Mouse (Mus musculus): ENCODE measurements around the gene Cask. TPM values are rescaled to one million over a fixed set of nuclear protein-coding genes. Genes with fewer than 3 reads are reported as not detected.

The Cask gene
- 8.4 and 10.8 TPM in 2 replicates for polyA plus RNA-seq (2011; ENCODE audit: insufficient read depth, insufficient read length, low replicate concordance, missing spikeins)

GRCm38 (mm10) chrX:13851285-13851684 is at the start of gene Cask:
Cask (minus strand) TSS chrX:13851367.
- H3K27ac ChIP-seq (ENCODE audit: control insufficient read depth, insufficient read depth, low read depth, low read length, poor library complexity) = no peak within 1 kb of the TSS
- TF ChIP-seq CTCF (IDR thresholded peaks at IDR 0.05; ENCODE audit: control insufficient read depth, insufficient read depth, low read length) = no peak
- TF ChIP-seq POLR2A (IDR thresholded peaks at IDR 0.05; ENCODE audit: borderline replicate concordance, control insufficient read depth, low read depth, low read length) = no peak
- H3K4me1 ChIP-seq (ENCODE audit: control insufficient read depth, insufficient read depth, low read length) = no peaks in the 10 kb centered on the region; the same call in 1 of the 2 replicates
- H3K4me3 ChIP-seq (replicated peaks; ENCODE audit: control insufficient read depth, low read depth, low read length) = peak within 1 kb of the TSS; percentile 27
- WGBS = 24% methylated on average over 4 of the region's 4 CpGs

- Histone ChIP-seq H3K27ac (ENCODE audit: control insufficient read depth, insufficient read depth, low read depth, low read length, poor library complexity) (no peak overlapping the region), H3K4me3 (replicated peaks; ENCODE audit: control insufficient read depth, low read depth, low read length) (no peak overlapping the region), H3K4me1 (ENCODE audit: control insufficient read depth, insufficient read depth, low read length) (no peaks in the 10 kb centered on the region)
- 83% methylated on average over 2 of the region's 2 CpGs for WGBS
- no peak for TF ChIP-seq CTCF (IDR thresholded peaks at IDR 0.05; ENCODE audit: control insufficient read depth, insufficient read depth, low read length)
- no peak for TF ChIP-seq POLR2A (IDR thresholded peaks at IDR 0.05; ENCODE audit: borderline replicate concordance, control insufficient read depth, low read depth, low read length)
These were observed 38.8 kb upstream of the Cask start for GRCm38 (mm10) chrX:13889976-13890375.

DNA sequence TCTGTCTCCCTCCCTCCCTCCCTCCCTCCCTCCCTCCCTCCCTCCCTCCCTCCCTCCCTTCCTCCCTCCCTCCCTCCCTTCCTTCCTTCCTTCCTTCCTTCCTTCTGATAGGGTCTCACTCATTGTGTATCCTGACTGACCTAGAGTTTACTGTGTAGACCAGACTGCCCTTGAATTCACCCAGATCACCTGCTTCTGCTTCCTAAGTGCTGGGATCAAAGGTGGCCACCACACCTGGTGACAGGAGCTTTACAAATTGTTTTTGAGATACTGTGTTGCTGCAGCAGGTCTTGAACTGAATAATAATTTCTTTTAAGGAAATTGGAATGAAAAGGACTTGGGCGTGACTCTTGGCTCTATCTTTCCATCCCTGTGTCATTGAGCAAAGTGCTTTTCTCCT is 33.2 kb upstream of the Cask start:
- Histone ChIP-seq H3K27ac (ENCODE audit: control insufficient read depth, insufficient read depth, low read depth, low read length, poor library complexity) (no peak overlapping the region), H3K4me3 (replicated peaks; ENCODE audit: control insufficient read depth, low read depth, low read length) (no peak overlapping the region), H3K4me1 (ENCODE audit: control insufficient read depth, insufficient read depth, low read length) (no peaks in the 10 kb centered on the region)
- WGBS = 73% methylated on average over 1 of the region's 1 CpGs
- TF ChIP-seq CTCF (IDR thresholded peaks at IDR 0.05; ENCODE audit: control insufficient read depth, insufficient read depth, low read length) (no peak), POLR2A (IDR thresholded peaks at IDR 0.05; ENCODE audit: borderline replicate concordance, control insufficient read depth, low read depth, low read length) (no peak)

GRCm38 (mm10) chrX:13881969-13882368 is 30.8 kb upstream of the Cask start:
- Histone ChIP-seq H3K27ac (ENCODE audit: control insufficient read depth, insufficient read depth, low read depth, low read length, poor library complexity) (no peak overlapping the region), H3K4me3 (replicated peaks; ENCODE audit: control insufficient read depth, low read depth, low read length) (no peak overlapping the region), H3K4me1 (ENCODE audit: control insufficient read depth, insufficient read depth, low read length) (no peaks in the 10 kb centered on the region)
- 34% methylated on average over 6 of the region's 6 CpGs for whole genome bisulfite sequencing
- TF ChIP-seq POLR2A (IDR thresholded peaks at IDR 0.05; ENCODE audit: borderline replicate concordance, control insufficient read depth, low read depth, low read length) = no peak
- no peak for TF ChIP-seq CTCF (IDR thresholded peaks at IDR 0.05; ENCODE audit: control insufficient read depth, insufficient read depth, low read length)

- no peak for TF ChIP-seq CTCF (IDR thresholded peaks at IDR 0.05; ENCODE audit: control insufficient read depth, insufficient read depth, low read length)
- TF ChIP-seq POLR2A (IDR thresholded peaks at IDR 0.05; ENCODE audit: borderline replicate concordance, control insufficient read depth, low read depth, low read length) = no peak
- 74% methylated on average over 4 of the region's 4 CpGs for WGBS
- no peak overlapping the region for H3K4me3 ChIP-seq (replicated peaks; ENCODE audit: control insufficient read depth, low read depth, low read length)
- H3K27ac ChIP-seq (ENCODE audit: control insufficient read depth, insufficient read depth, low read depth, low read length, poor library complexity) = no peak overlapping the region
- no peaks in the 10 kb centered on the region for H3K4me1 ChIP-seq (ENCODE audit: control insufficient read depth, insufficient read depth, low read length)
These were observed 9.0 kb upstream of the Cask start for GRCm38 (mm10) chrX:13860145-13860544.

DNA sequence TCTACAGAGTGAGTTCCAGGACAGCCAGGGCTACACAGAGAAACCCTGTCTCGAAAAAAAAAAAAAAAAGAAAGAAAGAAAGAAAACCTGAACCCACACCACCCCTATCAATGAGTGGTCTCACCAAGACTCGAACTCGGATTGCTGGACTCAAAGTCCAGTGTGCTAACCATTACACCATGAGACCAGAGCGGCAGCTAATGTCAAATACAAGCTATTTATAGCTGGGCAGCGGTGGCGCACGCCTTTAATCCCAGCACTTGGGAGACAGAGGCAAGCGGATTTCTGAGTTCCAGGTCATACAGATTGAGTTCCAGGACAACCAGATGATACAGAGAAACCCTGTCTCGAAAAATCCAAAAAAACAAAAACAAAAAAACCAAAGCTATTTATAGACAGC is 7.9 kb upstream of the Cask start:
- WGBS = 76% methylated on average over 9 of the region's 9 CpGs
- Histone ChIP-seq H3K4me1 (ENCODE audit: control insufficient read depth, insufficient read depth, low read length) (no peaks in the 10 kb centered on the region), H3K27ac (ENCODE audit: control insufficient read depth, insufficient read depth, low read depth, low read length, poor library complexity) (no peak overlapping the region), H3K4me3 (replicated peaks; ENCODE audit: control insufficient read depth, low read depth, low read length) (no peak overlapping the region)
- TF ChIP-seq CTCF (IDR thresholded peaks at IDR 0.05; ENCODE audit: control insufficient read depth, insufficient read depth, low read length) (no peak), POLR2A (IDR thresholded peaks at IDR 0.05; ENCODE audit: borderline replicate concordance, control insufficient read depth, low read depth, low read length) (no peak)

DNA sequence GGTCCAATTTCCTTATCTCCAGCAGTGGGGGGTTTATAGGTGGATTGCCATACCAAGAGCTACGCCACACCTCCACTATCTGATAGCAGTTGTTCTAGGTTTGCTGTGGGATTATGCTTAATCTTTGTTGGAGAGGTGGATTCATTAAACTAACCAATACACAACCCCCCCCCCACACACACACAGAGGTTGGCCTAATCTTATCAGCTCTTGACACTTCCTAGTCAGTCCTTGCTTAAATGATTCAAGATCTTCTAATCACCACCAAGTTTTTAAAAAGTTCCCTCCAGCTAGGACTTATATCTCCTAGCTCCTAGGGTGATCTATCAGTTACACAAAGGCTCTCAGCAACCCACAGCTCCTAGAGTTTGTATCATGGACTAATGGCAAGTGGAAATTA is 2.7 kb downstream of the Cask start:
- H3K27ac ChIP-seq (ENCODE audit: control insufficient read depth, insufficient read depth, low read depth, low read length, poor library complexity) = no peak overlapping the region
- H3K4me1 ChIP-seq (ENCODE audit: control insufficient read depth, insufficient read depth, low read length) = no peaks in the 10 kb centered on the region; the same call in 1 of the 2 replicates
- H3K4me3 ChIP-seq (replicated peaks; ENCODE audit: control insufficient read depth, low read depth, low read length) = no peak overlapping the region
- TF ChIP-seq CTCF (IDR thresholded peaks at IDR 0.05; ENCODE audit: control insufficient read depth, insufficient read depth, low read length) = no peak
- TF ChIP-seq POLR2A (IDR thresholded peaks at IDR 0.05; ENCODE audit: borderline replicate concordance, control insufficient read depth, low read depth, low read length) = no peak
- 53% methylated on average over 1 of the region's 1 CpGs for WGBS

DNA sequence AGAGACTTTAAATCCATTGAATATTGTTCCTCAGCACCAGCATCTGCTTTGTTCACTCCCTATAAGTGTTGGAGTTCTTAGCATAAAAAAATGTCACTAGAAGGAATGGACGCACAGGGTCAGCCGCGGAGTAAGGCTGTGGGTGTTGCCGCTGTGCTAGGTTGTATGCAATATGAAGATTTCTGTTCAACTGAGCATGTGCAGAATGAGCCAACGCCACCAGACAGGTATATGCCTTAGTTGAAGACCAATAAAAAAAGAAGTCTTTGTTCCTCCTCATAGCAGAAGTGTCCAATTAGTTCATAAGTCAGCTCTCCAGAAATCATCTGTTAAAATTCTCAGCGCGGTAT is 3.7 kb downstream of the Cask start:
- H3K4me1 ChIP-seq (ENCODE audit: control insufficient read depth, insufficient read depth, low read length) = no peaks in the 10 kb centered on the region; the same call in 1 of the 2 replicates
- 13% methylated on average over 7 of the region's 7 CpGs for WGBS
- H3K4me3 ChIP-seq (replicated peaks; ENCODE audit: control insufficient read depth, low read depth, low read length) = peak overlapping the region; percentile 82
- H3K27ac ChIP-seq (ENCODE audit: control insufficient read depth, insufficient read depth, low read depth, low read length, poor library complexity) = no peak overlapping the region; the same call in 1 of the 2 replicates
- TF ChIP-seq POLR2A (IDR thresholded peaks at IDR 0.05; ENCODE audit: borderline replicate concordance, control insufficient read depth, low read depth, low read length) (no peak), CTCF (IDR thresholded peaks at IDR 0.05; ENCODE audit: control insufficient read depth, insufficient read depth, low read length) (no peak)
